ENCODE assay signal across 20 mouse cellular contexts in genomic region chr14:117777866-117778500, GRCm38 (mm10).
DNase-seq lines count a peak whose midpoint lies in the region; ATAC-seq lines count a peak whose summit lies in the region.
"Had no signal": no experiment of that assay in that cellular context is flagged by ENCODE, and none has a peak within 500 bp of the region (broad histone marks: within the 10 kb centered on the region; RNA-seq: fewer than 3 reads in every experiment).

No protein-coding gene starts in this region.

- no peaks in the 10 kb centered on the region for H3K27me3 ChIP-seq in hindbrain, embryonic 11.5 days (ENCODE audit: control insufficient read depth, insufficient read depth, low read length)
- H3K27me3 ChIP-seq in hindbrain, embryonic 10.5 days (ENCODE audit: insufficient read depth, poor library complexity, severe bottlenecking) = no peaks in the 10 kb centered on the region
- H3K27me3 ChIP-seq in neural tube, embryonic 11.5 days (ENCODE audit: control insufficient read depth, insufficient read depth, low read length) = no peaks in the 10 kb centered on the region
- H3K27me3 ChIP-seq in hindbrain, embryonic 15.5 days = no peaks in the 10 kb centered on the region
- H3K27me3 ChIP-seq: midbrain, embryonic 15.5 days had no signal

- H3K4me2 ChIP-seq in hindbrain, embryonic 11.5 days (replicated peaks; ENCODE audit: low read depth, low read length) = no peak overlapping the region
- no peak overlapping the region for H3K4me2 ChIP-seq in neural tube, embryonic 11.5 days (ENCODE audit: low read depth)
- no peak overlapping the region for H3K4me2 ChIP-seq in hindbrain, embryonic 15.5 days
- H3K4me2 ChIP-seq: midbrain, embryonic 15.5 days had no signal

- DNase-seq in hindbrain, embryonic 11.5 days (ENCODE audit: low spot score) = peak; percentile 21
- DNase-seq in hindbrain, embryonic 10.5 days (ENCODE audit: low spot score) = no peak
- peak; percentile 57 for DNase-seq in neural tube, embryonic 11.5 days (ENCODE audit: low spot score)
- no peak for DNase-seq in neural tube, embryonic 10.5 days (ENCODE audit: extremely low spot score, low spot score)
- DNase-seq in ovary, adult 18-20 months (ENCODE audit: low spot score) = no peak
- DNase-seq: adrenal gland, adult 2 months; gastrocnemius, postnatal 10 days; heart, adult 18-20 months; heart, postnatal 36 days; kidney, postnatal 36 days; right cerebral cortex, postnatal 14 days; spleen, adult 18-20 months; thymus, postnatal 4 days had no signal

- WGBS in hindbrain, embryonic 11.5 days = 73% methylated on average over 13 of the region's 13 CpGs
- WGBS in hindbrain, embryonic 10.5 days = 90% methylated on average over 13 of the region's 13 CpGs
- 69% methylated on average over 13 of the region's 13 CpGs for WGBS in neural tube, embryonic 11.5 days
- 47% methylated on average over 13 of the region's 13 CpGs for WGBS in hindbrain, embryonic 15.5 days

- no peak overlapping the region for H3K9ac ChIP-seq in hindbrain, embryonic 11.5 days (ENCODE audit: low read depth, low read length)
- H3K9ac ChIP-seq in neural tube, embryonic 11.5 days (ENCODE audit: low read length) = no peak overlapping the region
- H3K9ac ChIP-seq in hindbrain, embryonic 15.5 days = no peak overlapping the region
- H3K9ac ChIP-seq: liver, embryonic 14.5 days; midbrain, embryonic 15.5 days had no signal

- no peaks in the 10 kb centered on the region for H3K36me3 ChIP-seq in hindbrain, embryonic 11.5 days (ENCODE audit: control insufficient read depth, insufficient read depth, low read length)
- H3K36me3 ChIP-seq in hindbrain, embryonic 10.5 days = no peaks in the 10 kb centered on the region
- no peaks in the 10 kb centered on the region for H3K36me3 ChIP-seq in neural tube, embryonic 11.5 days (ENCODE audit: control insufficient read depth, insufficient read depth, low read length)
- no peaks in the 10 kb centered on the region for H3K36me3 ChIP-seq in hindbrain, embryonic 15.5 days
- H3K36me3 ChIP-seq: midbrain, embryonic 15.5 days had no signal

- no peaks in the 10 kb centered on the region for H3K4me1 ChIP-seq in hindbrain, embryonic 11.5 days (replicated peaks; ENCODE audit: control insufficient read depth, insufficient read depth, low read length)
- H3K4me1 ChIP-seq in hindbrain, embryonic 10.5 days (replicated peaks) = no peaks in the 10 kb centered on the region
- H3K4me1 ChIP-seq in neural tube, embryonic 11.5 days (ENCODE audit: control insufficient read depth, insufficient read depth, low read length) = 0 out of 2 replicates have a peak, but pooled peaks cover 5% of the 10 kb centered on the region
- peaks cover 8% of the 10 kb centered on the region for H3K4me1 ChIP-seq in hindbrain, embryonic 15.5 days (replicated peaks)

- H3K4me3 ChIP-seq in hindbrain, embryonic 11.5 days (ENCODE audit: low read depth, low read length) = no peak overlapping the region
- H3K4me3 ChIP-seq in hindbrain, embryonic 10.5 days = no peak overlapping the region
- no peak overlapping the region for H3K4me3 ChIP-seq in neural tube, embryonic 11.5 days (ENCODE audit: low read depth, low read length)
- H3K4me3 ChIP-seq in hindbrain, embryonic 15.5 days = no peak overlapping the region
- H3K4me3 ChIP-seq: left cerebral cortex, adult 2 months; midbrain, embryonic 15.5 days had no signal

- H3K9me3 ChIP-seq in hindbrain, embryonic 11.5 days (ENCODE audit: control insufficient read depth, low read length) = no peaks in the 10 kb centered on the region
- H3K9me3 ChIP-seq in hindbrain, embryonic 10.5 days = no peaks in the 10 kb centered on the region
- H3K9me3 ChIP-seq in neural tube, embryonic 11.5 days (ENCODE audit: control insufficient read depth, low read length) = no peaks in the 10 kb centered on the region
- no peaks in the 10 kb centered on the region for H3K9me3 ChIP-seq in hindbrain, embryonic 15.5 days
- H3K9me3 ChIP-seq: midbrain, embryonic 15.5 days had no signal

- peak; percentile 55 for ATAC-seq in hindbrain, embryonic 11.5 days (ENCODE audit: low FRiP score)
- ATAC-seq in neural tube, embryonic 11.5 days (ENCODE audit: insufficient read depth, low FRiP score, low TSS enrichment) = peak; percentile 51
- 0 out of 2 replicates have a peak, but pooled peaks have one; percentile 31 for ATAC-seq in hindbrain, embryonic 15.5 days (ENCODE audit: low FRiP score, low read depth)
- ATAC-seq in megakaryocyte progenitor cell, adult 5-6 weeks (replicated peaks; ENCODE audit: poor library complexity) = no peak
- ATAC-seq: intestine, embryonic 16.5 days; lung, postnatal 0 days; midbrain, embryonic 15.5 days had no signal

- 0 out of 2 replicates have a peak overlapping the region, but pooled peaks have one; percentile 12 for H3K27ac ChIP-seq in hindbrain, embryonic 11.5 days (ENCODE audit: low read depth, low read length)
- no peak overlapping the region for H3K27ac ChIP-seq in hindbrain, embryonic 10.5 days
- no peak overlapping the region for H3K27ac ChIP-seq in neural tube, embryonic 11.5 days (ENCODE audit: low read depth, low read length)
- H3K27ac ChIP-seq in hindbrain, embryonic 15.5 days (replicated peaks) = no peak overlapping the region
- H3K27ac ChIP-seq: left cerebral cortex, adult 2 months; liver, embryonic 14.5 days; midbrain, embryonic 15.5 days had no signal

Comparison
In these comparisons a context has a peak if more than half of its experiments do, and no peak if none do; other contexts are left out.
1. DNase-seq: peak in hindbrain, embryonic 11.5 days (single experiment) and neural tube, embryonic 11.5 days (single experiment); none in hindbrain, embryonic 10.5 days (single experiment), neural tube, embryonic 10.5 days (single experiment) and ovary, adult 18-20 months (single experiment).